Mouse (Mus musculus): ENCODE results near the gene Tmem189. TPM values are rescaled to one million over a fixed set of nuclear protein-coding genes. Genes with fewer than 3 reads are reported as not detected.

Gene Tmem189
- total RNA-seq, 2 experiments from 2014 or later: 43.3 to 44.4 TPM

DNA sequence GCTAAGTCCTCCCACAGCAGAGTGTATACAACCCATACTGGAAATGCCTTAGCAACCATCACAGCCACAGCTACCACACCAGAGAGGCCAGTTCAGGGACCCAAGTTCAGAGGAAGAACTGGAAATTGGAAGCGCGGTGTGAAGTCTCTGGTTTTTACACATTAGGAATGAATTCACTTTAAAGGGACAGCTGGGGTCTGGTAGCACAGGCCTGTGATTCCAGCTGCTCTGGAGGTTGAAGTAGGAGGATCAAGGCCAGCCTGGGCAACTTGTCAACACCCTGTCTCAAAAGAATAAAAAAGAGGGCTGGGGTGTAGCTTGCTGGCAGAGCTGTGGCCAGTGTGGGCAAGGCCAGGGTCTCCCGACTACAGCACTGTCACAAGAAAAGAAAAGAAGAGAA lies 3.8 kb downstream of the Tmem189 start:
- DNase-seq (ENCODE audit: low spot score in 2 of 2): no peak

GRCm38 (mm10) chr2:167685137-167685536 lies 4.5 kb downstream of the Tmem189 start:
- DNase-seq (ENCODE audit: low spot score in 2 of 2): peak; percentile 96 to 99

- DNase-seq (ENCODE audit: low spot score in 2 of 2): no peak
Observed at GRCm38 (mm10) chr2:167683721-167684120, 5.9 kb downstream of the Tmem189 start.

GRCm38 (mm10) chr2:167680657-167681056 lies 9.0 kb downstream of the Tmem189 start:
- no peak for DNase-seq (ENCODE audit: low spot score in 2 of 2)

DNA sequence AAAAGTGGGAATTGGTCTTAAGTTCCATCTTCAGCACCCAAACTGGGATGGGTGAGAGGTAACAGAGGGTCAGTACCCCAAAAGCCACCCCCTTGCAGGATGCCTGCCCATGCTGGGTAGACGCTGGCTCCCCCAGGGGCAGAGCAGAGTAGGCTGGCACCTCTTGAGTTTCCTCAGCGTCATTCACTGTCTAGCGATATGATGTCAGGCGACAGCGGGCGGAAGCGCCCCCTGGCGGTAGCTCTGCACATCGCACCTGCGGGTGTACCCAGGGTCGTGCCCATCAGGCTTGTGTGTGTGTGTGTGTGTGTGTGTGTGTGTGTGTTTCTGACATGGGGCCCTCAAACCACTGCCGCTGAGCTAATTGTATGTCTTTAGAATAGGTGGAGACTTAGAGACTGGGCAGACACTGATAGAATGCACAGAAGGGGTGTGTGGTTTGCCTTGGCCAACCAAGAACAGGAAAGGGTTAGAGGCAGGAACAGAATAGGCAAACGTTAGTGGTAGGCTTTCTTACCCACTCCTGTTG lies 9.7 kb downstream of the Tmem189 start:
- peak; percentile 75 to 78 for DNase-seq (ENCODE audit: low spot score in 2 of 2)

DNA sequence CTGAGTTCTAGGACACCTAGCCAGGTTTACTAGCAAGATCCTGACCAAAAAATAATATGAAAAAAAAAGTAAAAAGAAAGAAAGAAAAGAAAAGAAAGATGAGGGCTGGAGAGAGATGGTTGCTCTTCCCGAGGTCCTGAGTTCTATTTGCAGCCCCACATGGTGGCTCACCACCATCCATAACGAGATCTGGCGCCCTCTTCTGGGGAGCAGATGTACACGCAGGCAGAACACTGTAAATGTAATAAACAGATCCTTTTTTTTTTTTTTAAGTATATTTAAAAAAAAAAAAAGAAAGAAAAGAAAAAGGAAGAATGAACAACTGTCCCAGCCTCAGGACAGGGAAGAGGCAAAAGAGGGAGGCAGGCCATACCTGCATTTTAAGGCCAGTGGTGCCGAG lies 11.0 kb downstream of the Tmem189 start:
- no peak for DNase-seq (ENCODE audit: low spot score in 2 of 2)

- DNase-seq (ENCODE audit: low spot score in 2 of 2): no peak
Observed at GRCm38 (mm10) chr2:167675120-167675909, 14.3 kb downstream of the Tmem189 start.

- DNase-seq (ENCODE audit: low spot score in 2 of 2): no peak
Observed at GRCm38 (mm10) chr2:167672212-167672685, 17.4 kb downstream of the Tmem189 start.

GRCm38 (mm10) chr2:167671101-167671633 lies 18.5 kb downstream of the Tmem189 start:
- no peak for DNase-seq (ENCODE audit: low spot score in 2 of 2)

GRCm38 (mm10) chr2:167669398-167669797 lies 20.2 kb downstream of the Tmem189 start:
- DNase-seq (ENCODE audit: low spot score in 2 of 2): no peak

- DNase-seq (ENCODE audit: low spot score in 2 of 2): no peak
Observed at GRCm38 (mm10) chr2:167668426-167668825, 21.2 kb downstream of the Tmem189 start.

DNA sequence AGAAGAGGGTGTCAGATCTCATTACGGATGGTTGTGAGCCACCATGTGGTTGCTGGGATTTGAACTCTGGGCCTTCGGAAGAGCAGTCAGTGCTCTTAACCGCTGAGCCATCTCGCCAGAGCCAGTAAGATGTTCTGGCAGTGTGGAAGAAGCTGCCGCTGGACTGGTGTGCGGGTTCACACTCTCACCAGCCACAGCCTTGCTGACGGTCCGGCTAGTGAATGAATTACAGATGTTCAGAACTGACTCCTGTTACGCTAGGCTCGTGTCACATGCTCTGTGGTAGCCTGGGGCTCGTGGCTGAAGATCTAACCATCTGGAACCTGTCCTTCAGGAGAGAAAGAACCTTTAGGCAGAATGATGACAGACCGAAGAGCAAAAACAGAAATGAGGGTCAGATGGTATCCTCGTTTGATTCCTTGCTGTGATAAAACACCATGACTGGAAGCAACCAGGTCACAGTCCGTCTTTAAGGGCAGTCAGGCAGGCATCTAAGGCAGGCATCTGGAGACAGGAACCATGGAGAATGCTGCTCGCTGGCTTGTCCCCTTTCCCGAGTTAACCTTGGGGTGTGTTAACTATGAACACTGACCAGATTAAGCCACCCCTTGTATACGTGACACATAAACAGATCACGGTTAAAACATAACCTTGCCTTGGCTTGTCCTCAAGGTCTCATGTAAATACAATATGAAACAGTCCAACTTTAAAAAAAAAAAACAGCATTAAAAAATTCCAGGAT lies 23.5 kb downstream of the Tmem189 start:
- no peak for DNase-seq (ENCODE audit: low spot score in 2 of 2)

GRCm38 (mm10) chr2:167662713-167663112 lies 26.9 kb downstream of the Tmem189 start:
- no peak for DNase-seq (ENCODE audit: low spot score in 2 of 2)

DNA sequence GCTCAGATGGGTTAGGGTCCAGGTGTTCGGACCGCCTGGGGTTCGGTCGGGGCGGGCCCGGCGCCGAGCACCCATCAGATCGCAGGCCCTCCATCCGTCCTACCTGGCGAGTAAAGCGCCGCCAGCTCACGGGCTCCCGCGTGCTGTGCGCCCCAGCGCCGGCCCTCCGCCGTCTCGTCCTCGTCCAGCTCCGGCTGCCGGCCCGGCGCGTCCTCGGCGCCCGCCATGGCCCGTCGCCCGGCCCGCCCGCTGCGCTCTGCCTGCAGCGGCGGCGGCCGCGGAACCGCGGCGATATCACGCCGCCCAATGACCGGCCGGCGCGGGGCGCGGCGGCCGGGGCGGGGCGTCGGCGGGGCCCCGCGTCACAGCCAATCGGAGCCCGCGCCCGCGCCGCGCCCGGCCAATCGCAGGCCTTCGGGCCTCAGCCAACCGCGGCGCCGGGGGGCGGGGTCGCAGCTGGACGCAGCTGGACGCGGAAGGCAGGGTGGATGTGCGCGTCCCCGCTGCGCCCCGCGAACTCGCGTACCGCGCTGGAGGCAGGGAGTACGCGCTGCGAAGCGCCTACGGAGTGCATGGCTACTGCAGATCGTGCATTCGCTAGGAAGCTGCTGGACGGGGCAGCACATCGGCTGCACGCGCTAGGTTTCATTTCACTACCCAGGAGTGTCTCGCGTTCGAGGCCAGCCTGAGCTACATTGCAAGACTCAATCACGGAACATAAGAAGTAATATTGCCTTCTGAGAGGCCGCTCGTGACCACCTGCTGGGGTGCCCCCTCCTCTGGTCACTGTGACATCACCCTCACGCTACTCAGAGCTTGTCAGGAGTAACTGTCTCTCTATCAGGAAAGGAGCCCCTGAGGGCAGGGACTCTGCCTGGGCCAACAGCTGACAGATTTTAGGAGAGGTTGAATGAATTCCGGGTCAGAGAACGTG lies 28.1 kb downstream of the Tmem189 start, which contains the start of gene Gm20431:
Gm20431 (minus strand) TSS at position 227 of the 934 bp plus-strand sequence.
- peak; percentile 94 to 96 for DNase-seq (ENCODE audit: low spot score in 2 of 2)

GRCm38 (mm10) chr2:167660611-167660971 lies 29.0 kb downstream of the Tmem189 start:
- no peak for DNase-seq (ENCODE audit: low spot score in 2 of 2)

DNA sequence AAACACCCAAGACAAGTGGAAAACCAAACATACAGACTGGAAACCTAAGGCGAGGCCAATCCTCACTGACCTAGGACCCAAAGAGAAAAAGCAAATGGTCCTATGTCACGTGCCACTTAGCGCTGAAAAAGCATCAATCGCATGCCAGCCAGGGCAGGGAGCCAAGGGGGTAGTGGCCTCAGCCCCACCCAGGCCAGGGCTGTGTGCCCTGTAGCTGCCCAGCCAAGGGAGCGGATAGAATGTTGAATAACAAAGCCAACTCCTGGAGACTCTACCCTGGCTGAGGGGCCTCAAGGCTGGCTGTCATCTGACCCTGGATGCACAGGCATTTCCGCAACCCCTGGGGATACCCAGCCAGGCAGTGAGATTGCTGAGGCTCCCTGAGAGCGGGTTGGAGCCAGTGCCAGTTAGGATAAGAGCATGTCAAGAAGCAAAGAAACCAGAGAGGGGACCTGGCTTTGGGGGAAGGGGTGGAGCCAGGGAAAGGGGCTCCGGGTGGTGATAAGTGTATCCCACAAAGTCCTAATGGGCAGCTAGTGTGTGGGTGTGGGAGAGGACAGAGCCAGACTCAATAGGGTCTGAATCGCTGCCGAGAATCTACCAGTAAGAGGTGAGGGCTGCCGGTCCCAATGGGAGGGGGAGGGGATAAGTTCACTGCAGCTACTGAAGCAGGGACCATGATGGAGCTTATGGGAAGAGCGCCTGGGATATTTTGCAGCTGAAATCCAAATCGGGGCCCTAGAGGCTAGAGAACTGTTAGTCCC lies 29.6 kb downstream of the Tmem189 start:
- DNase-seq (ENCODE audit: low spot score in 2 of 2): peak; percentile 40 to 46

GRCm38 (mm10) chr2:167659177-167659846 lies 30.3 kb downstream of the Tmem189 start:
- DNase-seq (ENCODE audit: low spot score in 2 of 2): no peak

DNA sequence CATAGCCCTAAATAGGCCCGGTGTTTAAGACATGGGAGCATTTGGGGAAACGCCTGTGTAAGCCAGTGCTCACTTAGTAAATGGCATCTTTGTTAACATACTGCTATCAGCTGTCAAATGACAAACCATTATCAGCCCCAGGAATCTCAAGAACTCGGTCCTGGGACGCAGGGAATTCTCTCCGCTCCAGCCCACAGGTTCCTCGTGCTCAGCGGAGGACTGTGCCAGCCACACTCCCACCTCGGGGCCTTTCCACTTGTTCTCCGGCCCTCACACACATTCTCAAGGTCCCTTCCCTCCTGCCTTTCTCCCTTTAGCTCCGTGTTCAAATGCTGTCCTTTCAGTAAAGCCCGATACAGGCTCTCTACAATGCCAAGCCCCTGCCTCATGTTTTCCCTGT lies 30.9 kb downstream of the Tmem189 start:
- no peak for DNase-seq (ENCODE audit: low spot score in 2 of 2)

- DNase-seq (ENCODE audit: low spot score in 2 of 2): no peak
Observed at GRCm38 (mm10) chr2:167657973-167658372, 31.6 kb downstream of the Tmem189 start.
